Mouse (Mus musculus) urinary bladder, adult 18-20 months (tissue): ENCODE data around the gene Sds.
A peak's percentile ranks its signal among the peaks of the same experiment; 100 is the strongest.

Experiments used
- DNase-seq, 2 experiments: peaks; one replicate each; pipeline ENCODE4 v3.0.0; 2022; ENCODE audit warnings: low spot score in 2 of 2, mixed read lengths in 2 of 2

Sds gene

DNA sequence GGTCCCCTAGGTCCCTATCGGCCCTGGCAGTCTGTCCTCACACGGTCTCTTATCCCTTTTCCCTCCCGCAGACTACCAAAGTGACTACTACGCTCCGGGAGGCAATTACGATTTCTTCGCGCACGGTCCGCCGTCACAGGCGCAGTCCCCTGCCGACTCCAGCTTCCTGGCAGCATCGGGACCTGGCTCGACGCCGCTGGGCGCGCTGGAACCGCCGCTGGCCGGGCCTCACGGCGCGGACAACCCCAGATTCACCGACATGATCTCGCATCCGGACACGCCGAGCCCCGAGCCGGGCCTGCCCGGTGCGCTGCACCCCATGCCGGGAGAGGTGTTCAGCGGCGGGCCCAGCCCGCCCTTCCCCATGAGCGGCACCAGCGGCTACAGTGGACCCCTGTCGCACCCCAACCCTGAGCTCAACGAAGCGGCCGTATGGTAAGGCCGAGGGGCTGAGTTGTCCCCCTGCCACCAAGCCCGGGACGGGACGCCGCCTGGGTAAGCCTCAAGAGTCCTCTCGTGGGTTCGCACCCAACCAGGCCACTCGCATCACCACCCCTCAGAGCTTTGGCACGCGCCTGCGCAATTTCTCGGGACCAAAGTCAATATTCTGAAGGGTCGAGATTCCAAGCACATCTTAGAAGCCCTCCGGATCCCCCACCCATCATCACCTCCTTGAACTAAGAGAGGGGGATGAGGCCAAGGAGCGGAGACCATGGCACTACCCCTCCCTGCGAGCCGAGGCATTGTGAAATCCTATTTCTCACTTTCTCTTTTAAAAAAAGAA is 36.2 kb upstream of the Sds start:
- no peak for DNase-seq

DNA sequence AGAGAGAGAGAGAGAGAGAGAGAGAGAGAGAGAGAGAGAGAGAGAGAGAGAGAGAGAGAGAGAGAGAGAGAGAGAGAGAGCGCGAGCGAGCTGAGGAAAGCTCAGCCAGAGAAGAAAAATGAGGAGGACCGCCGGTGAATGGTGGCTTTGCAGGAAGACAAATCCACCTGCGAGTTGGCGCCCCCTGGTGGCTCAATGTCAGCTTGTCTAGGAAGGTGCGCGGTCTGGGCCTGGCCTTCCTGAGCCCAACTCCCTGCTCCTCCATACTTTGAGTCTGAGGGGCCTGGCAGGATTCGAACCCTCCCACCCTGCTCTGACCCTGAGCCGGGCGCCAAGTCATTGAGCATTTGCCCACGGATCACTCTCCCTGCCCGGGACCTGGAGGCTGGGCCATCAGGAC is 35.6 kb upstream of the Sds start:
- peak; percentile 67 to 93 for DNase-seq

DNA sequence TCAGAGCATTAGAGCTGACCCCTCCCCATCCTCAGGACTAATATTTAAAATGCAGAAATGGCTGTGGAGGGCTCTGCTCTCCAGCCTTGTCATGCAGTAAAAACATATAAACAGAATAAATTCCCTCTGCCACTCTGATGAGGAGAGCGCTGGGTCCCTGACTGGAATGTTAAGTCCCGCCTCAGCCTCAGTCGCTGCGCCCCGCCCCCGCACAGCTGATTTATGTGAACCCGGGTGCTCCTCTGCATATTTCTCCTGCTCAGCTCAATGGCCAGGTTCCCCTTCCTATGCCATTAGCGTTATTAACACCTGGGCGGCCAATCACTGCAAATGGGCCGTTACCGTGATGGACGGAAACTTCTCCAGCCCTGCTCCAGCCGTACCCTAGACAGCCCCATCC is 29.0 kb upstream of the Sds start:
- no peak for DNase-seq

- DNase-seq: no peak
Measured at GRCm38 (mm10) chr5:120454756-120455337, 21.5 kb upstream of the Sds start.

DNA sequence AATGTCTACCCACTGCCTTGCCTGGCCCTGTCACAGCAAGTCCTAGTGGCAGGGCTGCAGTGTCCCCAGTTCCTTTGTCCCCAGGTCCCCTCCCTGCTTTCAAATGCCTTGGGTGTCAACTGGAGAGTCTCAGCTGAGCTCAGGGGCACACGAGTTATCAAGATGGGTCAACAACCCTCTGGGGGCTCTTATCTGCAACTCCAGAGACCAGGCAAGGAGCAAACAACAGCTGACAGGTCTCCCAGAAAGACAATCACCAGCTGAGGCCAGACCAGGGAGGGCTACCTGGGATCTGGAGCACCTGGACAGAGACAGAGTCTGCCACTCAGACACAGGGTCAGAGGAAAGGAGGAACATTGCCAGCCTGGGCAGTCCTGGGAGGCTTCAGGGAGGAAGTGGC is 20.1 kb upstream of the Sds start:
- DNase-seq: no peak

DNA sequence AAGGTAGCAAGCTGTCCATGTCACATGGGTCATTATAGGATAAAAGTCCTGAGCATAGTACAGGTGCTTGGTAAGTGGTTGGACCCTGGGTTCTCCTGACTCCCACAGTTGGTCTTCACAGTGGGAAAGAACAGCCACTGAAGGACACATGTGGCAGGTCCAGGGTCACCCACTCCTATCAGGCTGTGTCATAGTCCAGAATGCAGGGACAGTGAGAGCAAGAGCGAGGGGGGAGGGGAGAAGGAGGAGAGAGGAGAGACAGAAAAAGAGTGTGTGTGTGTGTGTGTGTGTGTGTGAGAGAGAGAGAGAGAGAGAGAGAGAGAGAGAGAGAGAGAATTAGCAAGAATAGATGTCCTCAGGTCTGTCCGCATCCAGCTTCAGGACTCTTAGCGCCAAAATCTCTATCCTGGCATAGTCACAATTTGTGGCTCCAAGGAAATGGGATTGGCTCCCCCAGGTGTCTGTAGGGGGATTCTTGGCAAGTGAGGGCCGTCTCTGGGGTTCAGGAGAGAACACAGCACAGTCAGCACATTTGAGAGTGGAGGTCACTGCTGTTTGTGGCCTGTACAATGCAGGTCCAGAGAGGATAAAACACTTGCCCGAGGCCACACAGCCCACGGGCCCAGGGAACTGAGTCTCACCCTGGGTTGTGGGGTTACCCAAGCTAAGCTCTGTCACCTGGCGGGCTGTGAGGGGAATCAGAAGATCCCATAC is 19.3 kb upstream of the Sds start:
- DNase-seq: no peak

- no peak for DNase-seq
Measured at GRCm38 (mm10) chr5:120457628-120458027, 18.7 kb upstream of the Sds start.

GRCm38 (mm10) chr5:120459133-120459532 is 17.2 kb upstream of the Sds start:
- no peak for DNase-seq

GRCm38 (mm10) chr5:120461902-120462301 is 14.4 kb upstream of the Sds start:
- no peak for DNase-seq

GRCm38 (mm10) chr5:120464321-120464720 is 12.0 kb upstream of the Sds start:
- DNase-seq: no peak

GRCm38 (mm10) chr5:120465062-120465461 is 11.3 kb upstream of the Sds start:
- DNase-seq: peak in 1 of 2 experiments; percentile 26

DNA sequence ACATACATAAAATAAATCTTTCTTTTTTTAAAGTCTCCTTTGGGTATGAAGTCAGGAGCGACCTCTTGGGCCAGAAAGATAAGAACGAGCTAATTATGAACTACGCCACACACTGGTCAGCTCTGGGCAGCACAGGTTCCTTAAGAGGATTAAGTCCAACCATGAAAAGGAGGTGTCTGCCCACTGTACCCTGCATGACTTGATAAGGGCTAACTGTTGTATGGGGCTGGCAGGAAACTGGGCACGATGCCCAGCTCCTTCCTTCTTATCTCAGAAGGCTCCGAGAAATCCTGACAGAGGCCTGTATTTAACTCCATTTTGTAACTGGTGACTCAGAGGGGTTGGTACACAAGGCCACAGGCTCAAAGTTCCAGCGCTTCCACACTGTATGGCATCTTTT is 10.5 kb upstream of the Sds start:
- DNase-seq: peak in 1 of 2 experiments; percentile 31

DNA sequence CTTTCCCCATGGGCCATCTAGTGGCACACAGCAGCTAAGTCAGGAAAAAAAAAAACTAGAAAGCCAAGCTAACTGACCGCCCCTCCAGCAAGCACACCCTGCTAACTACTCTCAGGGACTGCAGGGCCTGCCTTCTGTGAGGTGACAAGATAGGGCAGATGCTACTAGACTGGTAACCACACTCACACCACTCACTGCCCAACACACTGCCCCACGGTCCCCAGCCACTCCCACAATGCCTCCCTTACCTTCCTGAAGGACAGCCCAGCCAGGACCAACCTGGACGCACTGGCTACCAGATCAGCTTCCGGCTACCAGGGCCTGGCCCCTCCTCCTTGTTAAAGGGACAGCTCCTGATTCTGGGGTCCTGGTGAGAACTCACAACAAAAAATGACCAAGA is 9.3 kb upstream of the Sds start:
- DNase-seq: no peak

- DNase-seq: no peak
Measured at GRCm38 (mm10) chr5:120468336-120468735, 8.0 kb upstream of the Sds start.

- no peak for DNase-seq
Measured at GRCm38 (mm10) chr5:120468830-120469229, 7.5 kb upstream of the Sds start.

DNA sequence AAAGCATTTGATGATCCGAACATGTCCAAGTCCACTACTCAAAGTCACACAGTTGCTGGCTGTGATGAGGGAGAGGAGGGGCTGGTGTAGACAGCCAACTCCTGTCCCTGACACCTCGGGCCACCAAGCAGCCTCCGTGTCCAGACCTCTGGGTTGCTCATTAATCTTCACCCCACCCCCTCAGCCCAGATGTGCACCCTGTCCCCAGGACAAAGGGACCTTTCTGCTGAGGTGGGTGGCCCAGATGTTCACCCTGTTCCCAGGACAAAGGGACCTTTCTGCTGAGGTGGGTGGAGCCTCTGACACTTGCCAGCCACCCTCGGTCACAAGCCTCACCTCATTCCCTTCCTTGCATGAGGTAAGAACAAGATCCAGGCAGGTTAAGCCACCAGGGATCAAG is 4.8 kb upstream of the Sds start:
- no peak for DNase-seq

DNA sequence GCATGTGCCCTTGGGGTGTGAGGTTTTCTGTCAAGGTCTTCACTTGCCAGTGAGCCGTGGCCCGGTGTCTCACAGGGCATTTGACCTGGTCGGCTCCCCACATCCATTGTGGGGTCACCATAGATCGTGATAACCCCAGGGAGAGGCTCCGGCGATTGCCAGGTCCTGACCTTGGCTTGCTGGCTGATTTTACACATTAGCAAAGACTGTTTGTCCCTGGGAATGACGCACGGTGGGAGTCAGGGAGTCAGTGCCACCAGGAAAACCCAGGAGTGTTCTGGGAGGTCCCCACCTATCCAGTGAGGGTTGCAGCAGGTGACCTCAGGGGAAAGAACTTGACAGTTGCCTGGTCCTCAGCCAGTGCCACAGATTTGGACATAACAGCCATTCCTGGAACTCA is 3.6 kb upstream of the Sds start, which contains the start of gene Sdsl:
Sdsl (minus strand) TSS at position 41 of the 400 bp plus-strand sequence.
- DNase-seq: no peak

GRCm38 (mm10) chr5:120473361-120473760 is 3.0 kb upstream of the Sds start:
- DNase-seq: no peak

- no peak for DNase-seq
Measured at GRCm38 (mm10) chr5:120475861-120476260, 465 bp upstream of the Sds start.

- no peak for DNase-seq
Measured at GRCm38 (mm10) chr5:120477993-120478392, 1.7 kb downstream of the Sds start.

DNA sequence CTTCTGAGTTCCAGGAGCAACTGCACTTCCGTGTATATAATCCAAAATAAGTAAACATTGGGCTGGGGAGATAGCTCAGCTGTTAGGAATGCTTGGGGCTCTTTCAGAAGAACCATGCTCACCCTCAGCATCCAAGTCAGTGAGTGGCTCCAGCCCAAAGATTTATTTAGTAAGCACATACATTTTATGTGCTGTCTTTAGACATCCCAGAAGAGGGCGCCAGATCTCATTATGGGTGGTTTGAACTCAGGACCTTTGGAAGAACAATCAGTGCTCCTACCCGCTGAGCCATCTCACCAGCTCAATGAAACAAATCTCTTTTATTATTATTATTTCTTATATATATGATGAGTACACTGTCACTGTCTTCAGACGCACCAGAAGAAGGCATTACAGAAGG is 3.2 kb downstream of the Sds start:
- no peak for DNase-seq

DNA sequence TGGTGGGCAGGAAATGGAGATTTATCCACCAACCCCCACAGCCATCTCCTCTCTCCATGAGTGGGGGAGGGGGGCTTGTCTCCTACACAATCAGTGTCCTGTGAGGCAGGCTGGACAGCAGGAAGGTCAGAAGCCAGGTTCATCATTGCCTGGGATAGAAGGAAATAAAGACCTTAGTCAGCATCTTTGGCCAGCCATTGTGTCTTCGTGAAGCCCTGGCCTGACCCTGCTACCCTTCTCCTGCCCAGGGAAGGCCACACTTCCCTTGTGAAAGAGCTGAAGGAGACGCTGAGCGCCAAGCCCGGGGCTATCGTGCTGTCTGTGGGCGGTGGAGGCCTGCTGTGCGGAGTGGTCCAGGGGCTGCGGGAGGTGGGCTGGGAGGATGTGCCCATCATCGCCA is 4.9 kb downstream of the Sds start:
- DNase-seq: no peak

DNA sequence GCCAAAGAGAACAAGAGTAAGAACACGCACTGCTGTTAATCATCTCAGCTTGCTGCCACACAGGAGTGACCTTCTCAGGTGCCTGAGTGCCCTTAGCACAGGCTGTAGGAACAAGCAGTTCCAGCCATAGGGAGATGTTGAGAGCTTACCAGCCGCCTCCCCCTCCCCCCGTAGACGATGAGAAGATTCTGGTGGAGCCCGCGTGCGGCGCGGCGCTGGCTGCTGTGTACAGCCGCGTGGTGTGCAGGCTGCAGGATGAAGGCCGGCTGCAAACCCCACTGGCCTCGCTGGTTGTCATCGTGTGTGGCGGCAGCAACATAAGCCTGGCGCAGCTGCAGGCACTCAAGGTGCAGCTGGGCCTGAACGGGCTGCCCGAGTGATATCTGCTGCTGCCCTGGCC is 7.1 kb downstream of the Sds start:
- DNase-seq: no peak
